Mouse (Mus musculus): ENCODE results near the gene Gas7. TPM values are rescaled to one million over a fixed set of nuclear protein-coding genes. Genes with fewer than 3 reads are reported as not detected.

The Gas7 gene
- polyA plus RNA-seq, 1 experiment from 2014 or later, result 10.5 TPM

GRCm38 (mm10) chr11:67672140-67672539 lies 216.9 kb downstream of the Gas7 start:
- ATAC-seq (ENCODE audit: insufficient read depth), result no peak
- no peaks in the 10 kb centered on the region for H3K4me1 ChIP-seq (ENCODE audit: insufficient read depth)
- H3K4me2 ChIP-seq, result no peak overlapping the region
- H3K27ac ChIP-seq (ENCODE audit: low read depth), result no peak overlapping the region
- whole genome bisulfite sequencing, result 63% methylated on average over 5 of the region's 5 CpGs
- no peaks in the 10 kb centered on the region for H3K27me3 ChIP-seq (ENCODE audit: insufficient read depth, low read length)
- no peaks in the 10 kb centered on the region for H3K36me3 ChIP-seq (ENCODE audit: insufficient read depth)
- H3K4me3 ChIP-seq (ENCODE audit: low read depth, low read length), result no peak overlapping the region
- H3K9ac ChIP-seq, result no peak overlapping the region
- no peak for TF ChIP-seq CTCF (IDR thresholded peaks at IDR 0.05; ENCODE audit: low read depth)
- H3K9me3 ChIP-seq (ENCODE audit: low read depth, low read length), result no peaks in the 10 kb centered on the region
- no peak for DNase-seq

GRCm38 (mm10) chr11:67675562-67676540 lies 220.6 kb downstream of the Gas7 start:
- no peaks in the 10 kb centered on the region for H3K4me1 ChIP-seq (ENCODE audit: insufficient read depth)
- H3K36me3 ChIP-seq (ENCODE audit: insufficient read depth), result no peaks in the 10 kb centered on the region
- no peak overlapping the region for H3K9ac ChIP-seq
- ATAC-seq (ENCODE audit: insufficient read depth), result peak; percentile 60
- H3K4me2 ChIP-seq, result no peak overlapping the region
- WGBS, result 61% methylated on average over 12 of the region's 12 CpGs
- DNase-seq, result peak; percentile 93
- no peaks in the 10 kb centered on the region for H3K9me3 ChIP-seq (ENCODE audit: low read depth, low read length)
- no peak overlapping the region for H3K27ac ChIP-seq (ENCODE audit: low read depth)
- no peaks in the 10 kb centered on the region for H3K27me3 ChIP-seq (ENCODE audit: insufficient read depth, low read length)
- no peak overlapping the region for H3K4me3 ChIP-seq (ENCODE audit: low read depth, low read length)
- peak; percentile 92 for TF ChIP-seq CTCF (IDR thresholded peaks at IDR 0.05; ENCODE audit: low read depth)

GRCm38 (mm10) chr11:67679300-67679699 lies 224.1 kb downstream of the Gas7 start:
- Histone ChIP-seq H3K27ac (ENCODE audit: low read depth) (no peak overlapping the region), H3K4me3 (ENCODE audit: low read depth, low read length) (no peak overlapping the region), H3K36me3 (ENCODE audit: insufficient read depth) (no peaks in the 10 kb centered on the region), H3K27me3 (ENCODE audit: insufficient read depth, low read length) (no peaks in the 10 kb centered on the region), H3K9ac (no peak overlapping the region), H3K9me3 (ENCODE audit: low read depth, low read length) (no peaks in the 10 kb centered on the region), H3K4me2 (no peak overlapping the region), H3K4me1 (ENCODE audit: insufficient read depth) (no peaks in the 10 kb centered on the region)
- TF ChIP-seq CTCF (IDR thresholded peaks at IDR 0.05; ENCODE audit: low read depth), result no peak
- 56% methylated on average over 5 of the region's 5 CpGs for WGBS
- no peak for DNase-seq
- no peak for ATAC-seq (ENCODE audit: insufficient read depth)

- Histone ChIP-seq H3K27me3 (ENCODE audit: insufficient read depth, low read length) (no peaks in the 10 kb centered on the region), H3K9me3 (ENCODE audit: low read depth, low read length) (no peaks in the 10 kb centered on the region), H3K36me3 (ENCODE audit: insufficient read depth) (no peaks in the 10 kb centered on the region), H3K27ac (ENCODE audit: low read depth) (no peak overlapping the region), H3K4me2 (no peak overlapping the region), H3K4me1 (ENCODE audit: insufficient read depth) (no peaks in the 10 kb centered on the region), H3K4me3 (ENCODE audit: low read depth, low read length) (no peak overlapping the region), H3K9ac (no peak overlapping the region)
- no peak for DNase-seq
- ATAC-seq (ENCODE audit: insufficient read depth), result no peak
- WGBS, result 71% methylated on average over 2 of the region's 2 CpGs
- no peak for TF ChIP-seq CTCF (IDR thresholded peaks at IDR 0.05; ENCODE audit: low read depth)
Observed at GRCm38 (mm10) chr11:67679930-67680329, 224.7 kb downstream of the Gas7 start.

- H3K4me1 ChIP-seq (ENCODE audit: insufficient read depth), result no peaks in the 10 kb centered on the region
- H3K9me3 ChIP-seq (ENCODE audit: low read depth, low read length), result no peaks in the 10 kb centered on the region
- no peak for TF ChIP-seq CTCF (IDR thresholded peaks at IDR 0.05; ENCODE audit: low read depth)
- no peaks in the 10 kb centered on the region for H3K27me3 ChIP-seq (ENCODE audit: insufficient read depth, low read length)
- DNase-seq, result no peak
- no peak overlapping the region for H3K9ac ChIP-seq
- no peak overlapping the region for H3K4me2 ChIP-seq
- no peak for ATAC-seq (ENCODE audit: insufficient read depth)
- 75% methylated on average over 3 of the region's 3 CpGs for WGBS
- H3K27ac ChIP-seq (ENCODE audit: low read depth), result no peak overlapping the region
- H3K36me3 ChIP-seq (ENCODE audit: insufficient read depth), result no peaks in the 10 kb centered on the region
- no peak overlapping the region for H3K4me3 ChIP-seq (ENCODE audit: low read depth, low read length)
Observed at GRCm38 (mm10) chr11:67681871-67682270, 226.6 kb downstream of the Gas7 start.

- TF ChIP-seq CTCF (IDR thresholded peaks at IDR 0.05; ENCODE audit: low read depth), result no peak
- Histone ChIP-seq H3K4me3 (ENCODE audit: low read depth, low read length) (no peak overlapping the region), H3K36me3 (ENCODE audit: insufficient read depth) (no peaks in the 10 kb centered on the region), H3K9ac (no peak overlapping the region), H3K9me3 (ENCODE audit: low read depth, low read length) (no peaks in the 10 kb centered on the region), H3K27ac (ENCODE audit: low read depth) (no peak overlapping the region), H3K4me1 (ENCODE audit: insufficient read depth) (no peaks in the 10 kb centered on the region), H3K27me3 (ENCODE audit: insufficient read depth, low read length) (no peaks in the 10 kb centered on the region), H3K4me2 (no peak overlapping the region)
- ATAC-seq (ENCODE audit: insufficient read depth), result no peak
- DNase-seq, result no peak
- WGBS, result 63% methylated on average over 2 of the region's 2 CpGs
Observed at GRCm38 (mm10) chr11:67686109-67686508, 230.9 kb downstream of the Gas7 start.

GRCm38 (mm10) chr11:67694703-67695376 lies 239.6 kb downstream of the Gas7 start, which contains the start of gene Rcvrn:
Gene Rcvrn, plus strand, starts transcription at chr11:67695326.
- no peaks in the 10 kb centered on the region for H3K4me1 ChIP-seq (ENCODE audit: insufficient read depth)
- no peaks in the 10 kb centered on the region for H3K36me3 ChIP-seq (ENCODE audit: insufficient read depth)
- H3K4me2 ChIP-seq, result no peak within 1 kb of the TSS
- no peak within 1 kb of the TSS for H3K9ac ChIP-seq
- no peaks in the 10 kb centered on the region for H3K27me3 ChIP-seq (ENCODE audit: insufficient read depth, low read length)
- WGBS, result 55% methylated on average over 7 of the region's 7 CpGs
- H3K4me3 ChIP-seq (ENCODE audit: low read depth, low read length), result no peak within 1 kb of the TSS
- TF ChIP-seq CTCF (IDR thresholded peaks at IDR 0.05; ENCODE audit: low read depth), result no peak
- DNase-seq, result no peak
- no peak within 1 kb of the TSS for H3K27ac ChIP-seq (ENCODE audit: low read depth)
- ATAC-seq (ENCODE audit: insufficient read depth), result no peak
- H3K9me3 ChIP-seq (ENCODE audit: low read depth, low read length), result no peaks in the 10 kb centered on the region
